Comparison of ENCODE assay signal across 15 mouse cellular contexts in the genomic region with DNA sequence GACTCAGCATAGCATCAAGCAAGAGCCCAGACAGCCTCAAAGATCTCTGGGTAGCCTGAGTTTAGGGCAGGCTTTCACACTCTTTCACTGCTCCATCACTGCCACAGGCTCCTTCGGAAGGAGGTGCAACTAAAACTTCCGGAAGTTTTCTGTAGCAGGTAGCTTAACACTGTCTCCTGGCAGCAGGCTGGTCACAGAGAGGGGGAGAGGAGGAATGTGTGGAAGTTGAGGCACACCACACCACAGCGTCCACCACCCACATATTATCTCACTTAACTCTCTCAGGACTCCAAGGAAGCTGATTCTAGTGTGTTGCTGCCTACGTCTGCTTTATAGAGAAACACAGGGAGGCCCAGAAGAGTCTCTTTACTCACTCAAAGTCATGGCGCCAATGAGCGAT. TPM values are rescaled to one million over a fixed set of nuclear protein-coding genes. Genes with fewer than 3 reads are reported as not detected.
DNase-seq lines count a peak whose midpoint lies in the region; ATAC-seq and TF ChIP-seq lines count a peak whose summit lies in the region.
"Not testable (repeated sequence)": the region's sequence is repeated elsewhere in the genome, so short reads cannot be mapped to it uniquely, and the experiment has no call there.
"Had no signal": no experiment of that assay in that cellular context is flagged by ENCODE, and none has a peak within 500 bp of the region (broad histone marks: within the 10 kb centered on the region; RNA-seq: fewer than 3 reads in every experiment).

No protein-coding gene starts in this region.

- H3K27ac ChIP-seq in forebrain, embryonic 11.5 days (ENCODE audit: low read depth, low read length); heart, embryonic 10.5 days; lung, embryonic 14.5 days (ENCODE audit: low read depth); neural tube, embryonic 11.5 days (ENCODE audit: low read depth, low read length): not testable (repeated sequence)

- H3K36me3 ChIP-seq in forebrain, embryonic 11.5 days (ENCODE audit: control insufficient read depth, insufficient read depth, low read length); heart, embryonic 10.5 days; lung, embryonic 14.5 days (ENCODE audit: insufficient read depth); neural tube, embryonic 11.5 days (ENCODE audit: control insufficient read depth, insufficient read depth, low read length): not testable (repeated sequence)

- DNase-seq in ES-CJ7 (ENCODE audit: low read depth, low spot score) (peak; percentile 28), NIH3T3 (ENCODE audit: low read depth) (peak; percentile 9), adipocyte (ENCODE audit: low spot score) (peak; percentile 2)
- DNase-seq in forebrain, embryonic 11.5 days (ENCODE audit: low spot score): peak; percentile 44
- peak; percentile 58 for DNase-seq in heart, embryonic 10.5 days (ENCODE audit: low spot score)
- peak; percentile 0 for DNase-seq in lung, embryonic 14.5 days
- DNase-seq in neural tube, embryonic 11.5 days (ENCODE audit: low spot score): peak; percentile 4
- DNase-seq in yolk sac, embryonic 10.5 days (ENCODE audit: low spot score): peak; percentile 1

- not testable (repeated sequence) for H3K4me1 ChIP-seq in forebrain, embryonic 11.5 days (replicated peaks; ENCODE audit: control insufficient read depth, insufficient read depth, low read length); heart, embryonic 10.5 days; lung, embryonic 14.5 days (ENCODE audit: insufficient read depth); neural tube, embryonic 11.5 days (ENCODE audit: control insufficient read depth, insufficient read depth, low read length)

- 80% methylated on average over 3 of the region's 6 CpGs for WGBS in forebrain, embryonic 11.5 days
- WGBS in heart, embryonic 10.5 days: 72% methylated on average over 4 of the region's 6 CpGs
- whole genome bisulfite sequencing in lung, embryonic 14.5 days: 68% methylated on average over 3 of the region's 6 CpGs
- 91% methylated on average over 3 of the region's 6 CpGs for WGBS in neural tube, embryonic 11.5 days

- H3K9me3 ChIP-seq in forebrain, embryonic 11.5 days (ENCODE audit: control insufficient read depth, low read length); heart, embryonic 10.5 days; lung, embryonic 14.5 days (ENCODE audit: low read depth, low read length); neural tube, embryonic 11.5 days (ENCODE audit: control insufficient read depth, low read length): not testable (repeated sequence)

- not testable (repeated sequence) for TF ChIP-seq CTCF in lung, embryonic 14.5 days (IDR thresholded peaks at IDR 0.05; ENCODE audit: low read depth)

- not testable (repeated sequence) for H3K4me2 ChIP-seq in forebrain, embryonic 11.5 days (ENCODE audit: low read depth, low read length, severe bottlenecking); lung, embryonic 14.5 days; neural tube, embryonic 11.5 days (ENCODE audit: low read depth)

- H3K27me3 ChIP-seq in forebrain, embryonic 11.5 days (ENCODE audit: control insufficient read depth, insufficient read depth, low read length); heart, embryonic 10.5 days (ENCODE audit: insufficient read depth, poor library complexity, severe bottlenecking); lung, embryonic 14.5 days (ENCODE audit: insufficient read depth, low read length); neural tube, embryonic 11.5 days (ENCODE audit: control insufficient read depth, insufficient read depth, low read length): not testable (repeated sequence)

- not testable (repeated sequence) for H3K4me3 ChIP-seq in forebrain, embryonic 11.5 days (ENCODE audit: low read depth, low read length); heart, embryonic 10.5 days; lung, embryonic 14.5 days (ENCODE audit: low read depth, low read length); neural tube, embryonic 11.5 days (ENCODE audit: low read depth, low read length)

- H3K9ac ChIP-seq in forebrain, embryonic 11.5 days (ENCODE audit: low read length); lung, embryonic 14.5 days; neural tube, embryonic 11.5 days (ENCODE audit: low read length): not testable (repeated sequence)

- not testable (repeated sequence) for ATAC-seq in forebrain, embryonic 11.5 days (replicated peaks; ENCODE audit: low FRiP score); neural tube, embryonic 11.5 days (ENCODE audit: insufficient read depth, low FRiP score, low TSS enrichment)
- 0 out of 2 replicates have a peak, but pooled peaks have one; percentile 45 for ATAC-seq in lung, embryonic 14.5 days (ENCODE audit: insufficient read depth)

RNA-seq across cellular contexts. Expression of gene Gm21119, which starts 15.4 kb away (rescaled TPM):
- polyA plus RNA-seq in forebrain, embryonic 11.5 days (2014; fragmentation: Nextera tagmentation; extraction: Ambion mirVana): not detected in 2 replicates
- polyA plus RNA-seq in heart, embryonic 10.5 days (2016; fragmentation: Nextera tagmentation; extraction: Ambion mirVana): 0.11 and 0.13 TPM in 2 replicates
- polyA plus RNA-seq in lung, embryonic 14.5 days (2014; fragmentation: Nextera tagmentation; extraction: Ambion mirVana): 0.24 and 0.80 TPM in 2 replicates
- polyA plus RNA-seq in neural tube, embryonic 11.5 days (2014; fragmentation: Nextera tagmentation; extraction: Ambion mirVana): 0.09 TPM in 1 of 2 replicates, not detected in the other
- polyA plus RNA-seq: adrenal gland, adult 2 months; embryonic facial prominence, embryonic 13.5 days; forebrain, embryonic 14.5 days; forebrain, postnatal 0 days; gonadal fat pad, adult 2 months; heart, adult 2 months; heart, postnatal 0 days had no signal

Comparison
In these comparisons a context has a peak if more than half of its experiments do, and no peak if none do; other contexts are left out.
1. DNase-seq: peak in every context shown above with its lines; median percentile 58 in heart, embryonic 10.5 days; 44 in forebrain, embryonic 11.5 days; 28 in ES-CJ7; 9 in NIH3T3; 4 in neural tube, embryonic 11.5 days; 2 in adipocyte; 1 in yolk sac, embryonic 10.5 days; 0 in lung, embryonic 14.5 days.